Mouse (Mus musculus): ENCODE results near the gene Cwc22.
"Not testable (repeated sequence)": the region's sequence is repeated elsewhere in the genome, so short reads cannot be mapped to it uniquely, and the experiment has no call there.

Cwc22 gene

GRCm38 (mm10) chr2:77895906-77896570, 50.1 kb downstream of the Cwc22 start:
- not testable (repeated sequence) for DNase-seq

GRCm38 (mm10) chr2:77894896-77895295, 51.3 kb downstream of the Cwc22 start:
- no peak for DNase-seq

GRCm38 (mm10) chr2:77893505-77893904, 52.7 kb downstream of the Cwc22 start:
- no peak for DNase-seq

- DNase-seq = no peak
Measured at GRCm38 (mm10) chr2:77892573-77892972, 53.6 kb downstream of the Cwc22 start.

- no peak for DNase-seq
Measured at GRCm38 (mm10) chr2:77890836-77891438, 55.2 kb downstream of the Cwc22 start.

- DNase-seq = no peak
Measured at GRCm38 (mm10) chr2:77889949-77890348, 56.2 kb downstream of the Cwc22 start.

- no peak for DNase-seq
Measured at GRCm38 (mm10) chr2:77889401-77889800, 56.8 kb downstream of the Cwc22 start.

GRCm38 (mm10) chr2:77888826-77889225, 57.3 kb downstream of the Cwc22 start:
- no peak for DNase-seq

- DNase-seq = no peak
Measured at GRCm38 (mm10) chr2:77888056-77888455, 58.1 kb downstream of the Cwc22 start.

- no peak for DNase-seq
Measured at GRCm38 (mm10) chr2:77887166-77887565, 59.0 kb downstream of the Cwc22 start.

- DNase-seq = no peak
Measured at GRCm38 (mm10) chr2:77885491-77886130, 60.6 kb downstream of the Cwc22 start.

- DNase-seq = no peak
Measured at GRCm38 (mm10) chr2:77885036-77885435, 61.1 kb downstream of the Cwc22 start.

GRCm38 (mm10) chr2:77884491-77884890, 61.7 kb downstream of the Cwc22 start:
- DNase-seq = no peak

GRCm38 (mm10) chr2:77882961-77883360, 63.2 kb downstream of the Cwc22 start:
- no peak for DNase-seq

GRCm38 (mm10) chr2:77881301-77882199, 64.6 kb downstream of the Cwc22 start:
- DNase-seq = no peak

GRCm38 (mm10) chr2:77880351-77880750, 65.8 kb downstream of the Cwc22 start:
- no peak for DNase-seq

GRCm38 (mm10) chr2:77879736-77880135, 66.4 kb downstream of the Cwc22 start:
- DNase-seq = no peak

- no peak for DNase-seq
Measured at GRCm38 (mm10) chr2:77877156-77877855, 68.9 kb downstream of the Cwc22 start.

- no peak for DNase-seq
Measured at GRCm38 (mm10) chr2:77876331-77876730, 69.8 kb downstream of the Cwc22 start.

- no peak for DNase-seq
Measured at GRCm38 (mm10) chr2:77875516-77875915, 70.7 kb downstream of the Cwc22 start.

GRCm38 (mm10) chr2:77874678-77875077, 71.5 kb downstream of the Cwc22 start:
- no peak for DNase-seq

- DNase-seq = no peak
Measured at GRCm38 (mm10) chr2:77873806-77874205, 72.4 kb downstream of the Cwc22 start.

- no peak for DNase-seq
Measured at GRCm38 (mm10) chr2:77872676-77873075, 73.5 kb downstream of the Cwc22 start.

Data from retina, postnatal 1 day (tissue).